In genomic region chr19:28182411-28183182, GRCm38 (mm10) we compare ENCODE assay signal across 23 mouse cellular contexts.
DNase-seq lines count a peak whose midpoint lies in the region; ATAC-seq and TF ChIP-seq lines count a peak whose summit lies in the region.
"Had no signal": no experiment of that assay in that cellular context is flagged by ENCODE, and none has a peak within 500 bp of the region (broad histone marks: within the 10 kb centered on the region; RNA-seq: fewer than 3 reads in every experiment).

No protein-coding gene starts in this region.

- peaks cover 5 to 8% of the 10 kb centered on the region in 2 experiments; a peak in 2 of 4 replicates for H3K4me1 ChIP-seq in ES-E14 (ENCODE audit: control insufficient read depth in 2 of 2, insufficient read depth in 2 of 2, low read length in 2 of 2, poor library complexity in 1 of 2)
- H3K4me1 ChIP-seq: hindbrain, embryonic 13.5 days; neural tube, embryonic 15.5 days; stomach, embryonic 15.5 days had no signal

- no peak overlapping the region for H3K9ac ChIP-seq in ES-E14 (ENCODE audit: insufficient read depth, low read depth, low read length, poor library complexity, severe bottlenecking)
- H3K9ac ChIP-seq: hindbrain, embryonic 13.5 days; neural tube, embryonic 15.5 days; stomach, embryonic 15.5 days had no signal

- no peak for ATAC-seq in granulocyte monocyte progenitor cell, adult 5-6 weeks (replicated peaks; ENCODE audit: poor library complexity, severe bottlenecking)
- ATAC-seq: forebrain, embryonic 16.5 days had no signal

- H3K27ac ChIP-seq in ES-E14 (ENCODE audit: insufficient read depth, low read depth, low read length, poor library complexity, severe bottlenecking) = peak overlapping the region; percentile 42; the same call in 1 of the 2 replicates
- H3K27ac ChIP-seq: heart, adult 2 months; hindbrain, embryonic 13.5 days; neural tube, embryonic 15.5 days; stomach, embryonic 15.5 days had no signal

- no peaks in the 10 kb centered on the region for H3K36me3 ChIP-seq in ES-E14 (ENCODE audit: control insufficient read depth, insufficient read depth, low read length, poor library complexity, severe bottlenecking)
- H3K36me3 ChIP-seq: hindbrain, embryonic 13.5 days; neural tube, embryonic 15.5 days; stomach, embryonic 15.5 days had no signal

- in situ Hi-C loops in ES-E14 (cut with MboI; ENCODE audit: low sequenced_read_pairs in 2 of 2, unreplicated experiment in 2 of 2) = no loop called here

- no peak overlapping the region for H3K4me3 ChIP-seq in ES-E14 (ENCODE audit: insufficient read depth in 1 of 2, low read depth in 1 of 2, low read length in 2 of 2, poor library complexity in 1 of 2, severe bottlenecking in 1 of 2)
- H3K4me3 ChIP-seq: heart, adult 2 months; hindbrain, embryonic 13.5 days; neural tube, embryonic 15.5 days; stomach, embryonic 15.5 days had no signal

- H3K9me3 ChIP-seq in ES-E14 (ENCODE audit: control insufficient read depth, insufficient read depth, low read depth, low read length) = no peaks in the 10 kb centered on the region
- H3K9me3 ChIP-seq: neural tube, embryonic 15.5 days; stomach, embryonic 15.5 days had no signal

- DNase-seq in ES-E14 (ENCODE audit: low read depth, low spot score) = peak; percentile 80
- peak; percentile 31 for DNase-seq in WW6 (ENCODE audit: low read depth, low spot score)
- DNase-seq in kidney, adult 9 months = peak; percentile 89
- DNase-seq in kidney, postnatal 14 days = peak; percentile 74
- no peak for DNase-seq in testis, postnatal 10 days (ENCODE audit: low spot score)
- no peak for DNase-seq in adrenal gland, adult 18-20 months (ENCODE audit: low spot score in 2 of 2)
- no peak for DNase-seq in layer of hippocampus, adult 9-11 months
- DNase-seq: adrenal gland, postnatal 14 days; B cell, adult 2 months; cerebellum, adult 8-10 months; cerebellum, postnatal 36 days; gastrocnemius, postnatal 25 days; heart, adult 2 months; heart, postnatal 36 days; lung, adult 18-20 months; lung, postnatal 10 days; right cerebral cortex, adult 18-20 months; thymus, adult 18-20 months had no signal

TF ChIP-seq in ES-E14, 5 proteins besides CTCF, POLR2A, EP300 and RAD21:
- TF ChIP-seq CHD2 (IDR thresholded peaks at IDR 0.05; ENCODE audit: low read depth, low read length) (peak; percentile 79), HCFC1 (IDR thresholded peaks at IDR 0.05; ENCODE audit: borderline replicate concordance, insufficient read depth, low read length) (no peak)

Comparison
In these comparisons a context has a peak if more than half of its experiments do, and no peak if none do; other contexts are left out.
1. DNase-seq: peak in ES-E14 (single experiment), WW6 (single experiment), kidney, adult 9 months (single experiment) and kidney, postnatal 14 days (single experiment); none in testis, postnatal 10 days (single experiment), adrenal gland, adult 18-20 months (0 of 2) and layer of hippocampus, adult 9-11 months (single experiment).